Mouse (Mus musculus): ENCODE data around the gene Atraid.

DNA sequence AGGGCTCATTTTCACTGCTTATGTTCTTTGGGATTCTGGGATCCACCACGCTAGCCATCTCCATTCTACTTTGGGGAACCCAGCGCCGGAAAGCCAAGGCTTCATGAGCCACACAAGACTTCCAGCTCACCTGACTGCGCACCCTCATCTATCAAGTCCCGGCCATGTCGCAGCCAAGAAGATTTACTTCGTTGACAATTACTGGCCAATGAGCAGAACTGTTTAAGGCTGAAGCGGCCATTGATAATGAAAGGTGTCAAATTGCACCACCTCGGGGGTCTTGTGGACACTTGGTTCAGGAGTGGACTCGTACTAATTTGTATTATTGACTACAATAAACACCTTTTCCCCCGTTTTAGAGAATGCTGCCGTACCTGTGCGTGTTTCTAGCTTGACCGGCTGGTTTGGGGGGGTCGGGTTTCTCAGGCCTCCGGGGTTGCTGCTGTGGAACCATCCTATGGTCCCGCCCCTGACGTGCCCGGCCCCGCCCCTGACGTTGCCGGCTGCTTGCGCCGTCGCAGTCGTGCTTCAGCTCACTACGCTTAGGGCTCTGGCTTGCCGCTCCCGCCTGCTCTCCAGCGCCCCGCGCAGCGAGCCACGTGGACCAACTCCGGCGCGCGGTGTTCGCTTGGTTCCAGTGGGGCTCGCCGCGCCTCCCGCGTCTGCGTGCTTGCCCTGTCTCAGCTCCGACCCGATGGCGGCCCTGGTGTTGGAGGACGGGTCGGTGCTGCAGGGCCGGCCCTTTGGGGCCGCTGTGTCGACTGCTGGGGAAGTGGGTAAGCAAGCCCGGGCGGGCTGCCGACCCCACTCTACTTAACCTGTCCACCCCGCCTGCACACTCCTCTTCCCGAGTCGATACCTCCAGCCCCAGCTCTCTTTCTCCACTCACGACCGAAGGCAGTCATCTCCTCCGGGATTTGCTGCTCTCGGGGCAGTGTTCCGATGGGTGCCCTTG, 6.4 kb downstream of the Atraid start, which contains the start of gene Cad:
- TF ChIP-seq CTCF (IDR thresholded peaks at IDR 0.05; ENCODE audit: low read depth) (no peak; the same call in 1 of the 2 replicates), EP300 (IDR thresholded peaks at IDR 0.05; ENCODE audit: low read depth) (no peak)

Measured in heart, postnatal 0 days (tissue).